15 mouse cellular contexts compared by ENCODE assay signal in the genomic region with DNA sequence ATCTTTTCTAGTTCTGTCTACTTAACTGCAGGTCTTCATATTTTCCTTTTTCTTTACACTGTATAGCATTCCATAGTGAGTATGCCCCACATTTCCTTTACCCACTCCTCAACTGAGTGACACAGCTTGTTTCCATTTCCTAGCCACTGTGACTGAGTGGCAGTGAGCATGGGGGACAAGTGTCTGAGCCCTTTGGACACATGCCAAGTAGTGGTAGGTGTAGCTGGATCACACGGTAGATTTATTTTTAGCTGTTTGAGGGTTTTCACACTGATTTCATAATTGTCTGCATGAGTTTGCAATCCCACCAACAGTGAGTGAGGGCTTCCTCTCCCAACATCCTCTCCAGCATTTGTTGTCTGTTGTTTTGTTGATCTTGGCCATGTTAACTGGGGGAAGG. TPM values are rescaled to one million over a fixed set of nuclear protein-coding genes. Genes with fewer than 3 reads are reported as not detected.
DNase-seq lines count a peak whose midpoint lies in the region; ATAC-seq and TF ChIP-seq lines count a peak whose summit lies in the region.
"Had no signal": no experiment of that assay in that cellular context is flagged by ENCODE, and none has a peak within 500 bp of the region (broad histone marks: within the 10 kb centered on the region; RNA-seq: fewer than 3 reads in every experiment).

No protein-coding gene starts in this region.

- no peak for TF ChIP-seq CTCF in liver, postnatal 0 days (IDR thresholded peaks at IDR 0.05; ENCODE audit: low read depth)

- no peak overlapping the region for H3K27ac ChIP-seq in embryonic facial prominence, embryonic 14.5 days (replicated peaks; ENCODE audit: low read depth, low read length)
- H3K27ac ChIP-seq in embryonic facial prominence, embryonic 10.5 days (replicated peaks): no peak overlapping the region
- H3K27ac ChIP-seq in liver, postnatal 0 days (ENCODE audit: low read depth): no peak overlapping the region
- no peak overlapping the region for H3K27ac ChIP-seq in liver, embryonic 12.5 days
- H3K27ac ChIP-seq in neural tube, embryonic 15.5 days (replicated peaks): no peak overlapping the region
- H3K27ac ChIP-seq: embryonic facial prominence, embryonic 15.5 days; liver, embryonic 13.5 days had no signal

- peaks cover 17% of the 10 kb centered on the region for H3K36me3 ChIP-seq in embryonic facial prominence, embryonic 14.5 days (ENCODE audit: control insufficient read depth, insufficient read depth, low read length)
- H3K36me3 ChIP-seq in embryonic facial prominence, embryonic 10.5 days (replicated peaks): peaks cover 51% of the 10 kb centered on the region
- peaks cover 11% of the 10 kb centered on the region; the same call in 1 of the 2 replicates for H3K36me3 ChIP-seq in liver, postnatal 0 days (replicated peaks; ENCODE audit: insufficient read depth, low read length)
- peaks cover 24% of the 10 kb centered on the region for H3K36me3 ChIP-seq in liver, embryonic 12.5 days
- H3K36me3 ChIP-seq in neural tube, embryonic 15.5 days: peaks cover 10% of the 10 kb centered on the region

- no peaks in the 10 kb centered on the region for H3K27me3 ChIP-seq in embryonic facial prominence, embryonic 14.5 days (replicated peaks; ENCODE audit: control insufficient read depth, insufficient read depth, low read length)
- H3K27me3 ChIP-seq in embryonic facial prominence, embryonic 10.5 days (replicated peaks; ENCODE audit: low read depth, poor library complexity, severe bottlenecking): no peaks in the 10 kb centered on the region
- no peaks in the 10 kb centered on the region for H3K27me3 ChIP-seq in liver, postnatal 0 days (ENCODE audit: insufficient read depth, low read length)
- H3K27me3 ChIP-seq in liver, embryonic 12.5 days (replicated peaks): no peaks in the 10 kb centered on the region
- H3K27me3 ChIP-seq in neural tube, embryonic 15.5 days (replicated peaks): no peaks in the 10 kb centered on the region
- H3K27me3 ChIP-seq: embryonic facial prominence, embryonic 15.5 days; liver, embryonic 13.5 days had no signal

- H3K4me2 ChIP-seq in embryonic facial prominence, embryonic 14.5 days (ENCODE audit: low read depth, low read length): no peak overlapping the region
- no peak overlapping the region for H3K4me2 ChIP-seq in liver, postnatal 0 days (ENCODE audit: low read depth, low read length)
- no peak overlapping the region for H3K4me2 ChIP-seq in liver, embryonic 12.5 days
- no peak overlapping the region for H3K4me2 ChIP-seq in neural tube, embryonic 15.5 days
- H3K4me2 ChIP-seq: embryonic facial prominence, embryonic 15.5 days; liver, embryonic 13.5 days had no signal

- H3K9me3 ChIP-seq in embryonic facial prominence, embryonic 14.5 days (ENCODE audit: control insufficient read depth, low read length): no peaks in the 10 kb centered on the region
- no peaks in the 10 kb centered on the region for H3K9me3 ChIP-seq in embryonic facial prominence, embryonic 10.5 days
- H3K9me3 ChIP-seq in liver, postnatal 0 days (ENCODE audit: low read length): no peaks in the 10 kb centered on the region
- H3K9me3 ChIP-seq in liver, embryonic 12.5 days (replicated peaks): no peaks in the 10 kb centered on the region
- no peaks in the 10 kb centered on the region for H3K9me3 ChIP-seq in neural tube, embryonic 15.5 days (replicated peaks)
- H3K9me3 ChIP-seq: embryonic facial prominence, embryonic 15.5 days; liver, embryonic 13.5 days had no signal

- H3K9ac ChIP-seq in embryonic facial prominence, embryonic 14.5 days (ENCODE audit: low read depth, low read length): no peak overlapping the region
- no peak overlapping the region for H3K9ac ChIP-seq in liver, postnatal 0 days (replicated peaks)
- no peak overlapping the region for H3K9ac ChIP-seq in liver, embryonic 12.5 days
- H3K9ac ChIP-seq in neural tube, embryonic 15.5 days (replicated peaks): no peak overlapping the region
- H3K9ac ChIP-seq: embryonic facial prominence, embryonic 15.5 days; liver, embryonic 13.5 days had no signal

- no peaks in the 10 kb centered on the region for H3K4me1 ChIP-seq in embryonic facial prominence, embryonic 14.5 days (ENCODE audit: control insufficient read depth, insufficient read depth, low read length)
- H3K4me1 ChIP-seq in embryonic facial prominence, embryonic 10.5 days: no peaks in the 10 kb centered on the region
- H3K4me1 ChIP-seq in liver, postnatal 0 days (ENCODE audit: insufficient read depth): peaks cover 3% of the 10 kb centered on the region; the same call in 1 of the 2 replicates
- peaks cover 10% of the 10 kb centered on the region; the same call in 1 of the 2 replicates for H3K4me1 ChIP-seq in liver, embryonic 12.5 days
- peaks cover 11% of the 10 kb centered on the region for H3K4me1 ChIP-seq in neural tube, embryonic 15.5 days
- H3K4me1 ChIP-seq: embryonic facial prominence, embryonic 15.5 days had no signal

- 47% methylated on average over 1 of the region's 1 CpGs for WGBS in embryonic facial prominence, embryonic 14.5 days
- 87% methylated on average over 1 of the region's 1 CpGs for whole genome bisulfite sequencing in embryonic facial prominence, embryonic 10.5 days
- WGBS in liver, postnatal 0 days (ENCODE audit: insufficient replicate concordance): 13% methylated on average over 1 of the region's 1 CpGs
- 33% methylated on average over 1 of the region's 1 CpGs for WGBS in liver, embryonic 12.5 days (ENCODE audit: insufficient replicate concordance)
- WGBS in neural tube, embryonic 15.5 days: 52% methylated on average over 1 of the region's 1 CpGs

- no peak overlapping the region for H3K4me3 ChIP-seq in embryonic facial prominence, embryonic 14.5 days (ENCODE audit: low read depth, low read length)
- H3K4me3 ChIP-seq in embryonic facial prominence, embryonic 10.5 days: no peak overlapping the region
- no peak overlapping the region for H3K4me3 ChIP-seq in liver, postnatal 0 days (ENCODE audit: low read depth, low read length)
- H3K4me3 ChIP-seq in liver, embryonic 12.5 days: no peak overlapping the region
- H3K4me3 ChIP-seq in neural tube, embryonic 15.5 days (replicated peaks): no peak overlapping the region
- H3K4me3 ChIP-seq: embryonic facial prominence, embryonic 15.5 days; liver, embryonic 13.5 days had no signal

- no peak for TF ChIP-seq EP300 in liver, postnatal 0 days (IDR thresholded peaks at IDR 0.05; ENCODE audit: low read depth)

- no peak; the same call in 1 of the 2 replicates for ATAC-seq in embryonic facial prominence, embryonic 14.5 days (ENCODE audit: low read depth)
- ATAC-seq in liver, postnatal 0 days: peak; percentile 13; the same call in 1 of the 2 replicates
- no peak for ATAC-seq in liver, embryonic 12.5 days
- ATAC-seq in megakaryocyte progenitor cell, adult 5-6 weeks (replicated peaks; ENCODE audit: poor library complexity): peak; percentile 53
- ATAC-seq in neural tube, embryonic 15.5 days (ENCODE audit: low FRiP score): no peak

- peak; percentile 24 for DNase-seq in embryonic facial prominence, embryonic 14.5 days (ENCODE audit: low spot score)
- DNase-seq in embryonic facial prominence, embryonic 10.5 days (ENCODE audit: low spot score): no peak
- no peak for DNase-seq in liver, postnatal 0 days
- DNase-seq in heart, postnatal 10 days: peak; percentile 25 to 30
- DNase-seq in yolk sac, embryonic 10.5 days (ENCODE audit: low spot score): no peak
- DNase-seq: adrenal gland, postnatal 10 days; B cell, adult 2 months; cerebellum, adult 2 months; layer of hippocampus, postnatal 36 days; liver, embryonic 13.5 days; thymus, adult 18-20 months had no signal

- intact Hi-C loops in heart, postnatal 10 days (cut with DNase I): no loop called here

RNA-seq across cellular contexts. Expression of gene Arid2, which starts 28.3 kb away (rescaled TPM):
- 25.2 and 25.6 TPM in 2 replicates for polyA plus RNA-seq in embryonic facial prominence, embryonic 14.5 days (2014; fragmentation: Nextera tagmentation; extraction: Ambion mirVana)
- polyA plus RNA-seq in embryonic facial prominence, embryonic 10.5 days (2016; fragmentation: Nextera tagmentation; extraction: Ambion mirVana): 31.2 and 32.0 TPM in 2 replicates
- 5.5 and 5.9 TPM in 2 replicates for polyA plus RNA-seq in liver, postnatal 0 days (2015; fragmentation: Nextera tagmentation; extraction: Ambion mirVana)
- polyA plus RNA-seq in liver, embryonic 12.5 days (2016; fragmentation: Nextera tagmentation; extraction: Ambion mirVana): 14.1 and 14.5 TPM in 2 replicates
- total RNA-seq in heart, postnatal 10 days (2021): 10 to 100 TPM; 40.0 to 42.5 TPM
- 64.1 and 66.2 TPM in 2 replicates for total RNA-seq in megakaryocyte progenitor cell, adult 5-6 weeks (2015)
- total RNA-seq in megakaryocyte progenitor cell, adult 5-6 weeks (2017): 35.7 and 36.1 TPM in 2 replicates
- 15.9 and 18.1 TPM in 2 replicates for polyA plus RNA-seq in neural tube, embryonic 15.5 days (2015; fragmentation: Nextera tagmentation; extraction: Ambion mirVana)

Comparison
In these comparisons a context has a peak if more than half of its experiments do, and no peak if none do; other contexts are left out.
1. ATAC-seq: peak in liver, postnatal 0 days (single experiment) and megakaryocyte progenitor cell, adult 5-6 weeks (single experiment); none in embryonic facial prominence, embryonic 14.5 days (single experiment), liver, embryonic 12.5 days (single experiment) and neural tube, embryonic 15.5 days (single experiment).
2. DNase-seq: peak in embryonic facial prominence, embryonic 14.5 days (single experiment) and heart, postnatal 10 days (2 of 2); none in embryonic facial prominence, embryonic 10.5 days (single experiment), liver, postnatal 0 days (single experiment) and yolk sac, embryonic 10.5 days (single experiment).